Mouse (Mus musculus) thymus, adult 2 months (tissue): ENCODE data around the gene Mterf4.

ENCODE experiments used
- CTCF ChIP-seq: fragments of 200-500 bp; IDR thresholded peaks from 2 replicates; pipeline ENCODE4 v1.5.1; 2012; ENCODE audit warnings: mild to moderate bottlenecking, control low read depth, low read length, moderate library complexity, borderline replicate concordance; ENCODE audit not compliant: control insufficient read depth, poor library complexity, insufficient read depth; ENCODE audit errors: extremely low read depth
- POLR2A ChIP-seq: fragments of 200-500 bp; IDR thresholded peaks from 2 replicates; pipeline ENCODE4 v1.6.1; 2012; ENCODE audit warnings: mild to moderate bottlenecking, low read length, control low read depth, moderate library complexity; ENCODE audit not compliant: control insufficient read depth, poor library complexity, insufficient read depth; ENCODE audit errors: extremely low read depth

DNA sequence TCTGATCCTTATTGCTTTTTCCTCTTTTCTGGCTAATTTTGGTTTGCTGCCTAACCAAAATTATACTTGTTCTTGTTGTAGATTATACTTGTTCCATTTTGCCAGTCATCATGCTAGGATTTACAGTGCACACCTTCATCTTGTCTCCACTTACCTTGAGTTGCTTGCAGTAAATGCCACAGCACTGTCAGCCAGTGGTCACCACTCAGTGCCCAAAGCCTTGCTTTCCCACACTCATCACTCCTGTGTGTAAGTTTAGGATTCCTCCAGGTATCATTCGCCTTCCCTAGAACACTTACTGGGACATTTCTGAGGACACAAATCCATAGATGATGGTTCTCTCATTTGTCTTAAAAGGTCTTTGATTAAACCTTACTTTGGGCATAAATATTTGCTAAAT lies 14.1 kb downstream of the Mterf4 start:
- no peak for TF ChIP-seq CTCF
- no peak for TF ChIP-seq POLR2A
